ENCODE assay signal across 8 mouse cellular contexts in genomic region chr5:141093641-141094040, GRCm38 (mm10).
A peak's percentile ranks its signal among the peaks of the same experiment; 100 is the strongest.
DNase-seq lines count a peak whose midpoint lies in the region; ATAC-seq and TF ChIP-seq lines count a peak whose summit lies in the region.

No protein-coding gene starts in this region.

- H3K9me3 ChIP-seq in heart, embryonic 12.5 days (replicated peaks) = peaks cover 7% of the 10 kb centered on the region; the same call in 1 of the 2 replicates

- no peak overlapping the region for H3K4me2 ChIP-seq in heart, embryonic 12.5 days

- ATAC-seq in heart, embryonic 12.5 days (ENCODE audit: insufficient number of reproducible peaks, low FRiP score) = no peak

- no peak for TF ChIP-seq EP300 in heart, adult 2 months (IDR thresholded peaks at IDR 0.05; ENCODE audit: insufficient read depth, low read depth, low read length)

- no peaks in the 10 kb centered on the region for H3K36me3 ChIP-seq in heart, adult 2 months (ENCODE audit: control insufficient read depth, insufficient read depth, low read length)
- no peaks in the 10 kb centered on the region for H3K36me3 ChIP-seq in heart, embryonic 12.5 days
- H3K36me3 ChIP-seq in splenic B cell, adult 2 months (ENCODE audit: control insufficient read depth, insufficient read depth, low read length, poor library complexity, severe bottlenecking) = no peaks in the 10 kb centered on the region

- 33% methylated on average over 4 of the region's 4 CpGs for WGBS in heart, adult 2 months
- 39% methylated on average over 4 of the region's 4 CpGs for WGBS in heart, embryonic 12.5 days

- H3K27me3 ChIP-seq in heart, adult 2 months (ENCODE audit: control insufficient read depth, insufficient read depth, low read length) = peaks cover 1% of the 10 kb centered on the region; the same call in 1 of the 2 replicates
- peaks cover 25% of the 10 kb centered on the region for H3K27me3 ChIP-seq in heart, embryonic 12.5 days (replicated peaks)
- H3K27me3 ChIP-seq in splenic B cell, adult 2 months (ENCODE audit: control insufficient read depth, insufficient read depth, low read length, poor library complexity, severe bottlenecking) = no peaks in the 10 kb centered on the region

- no peak overlapping the region for H3K9ac ChIP-seq in heart, adult 2 months (ENCODE audit: low read depth, low read length)
- H3K9ac ChIP-seq in heart, embryonic 12.5 days = no peak overlapping the region

- DNase-seq in heart, adult 2 months = peak in 1 of 2 experiments; percentile 39
- DNase-seq in B cell, adult 2 months = peak; percentile 76
- DNase-seq in adrenal gland, postnatal 4 days (ENCODE audit: low spot score in 2 of 2) = peak; percentile 14 to 28
- peak; percentile 24 for DNase-seq in forelimb bud, embryonic 11.5 days (ENCODE audit: low read depth, low spot score)
- peak; percentile 73 for DNase-seq in layer of hippocampus, adult 11-12 months (ENCODE audit: low spot score)
- peak; percentile 42 for DNase-seq in lung, postnatal 10 days
- DNase-seq in splenic B cell, adult 2 months (ENCODE audit: low read depth, low spot score) = peak; percentile 71

- H3K4me1 ChIP-seq in heart, adult 2 months (ENCODE audit: control insufficient read depth, insufficient read depth, low read length) = no peaks in the 10 kb centered on the region
- peaks cover 18% of the 10 kb centered on the region for H3K4me1 ChIP-seq in heart, embryonic 12.5 days (replicated peaks)

- no peak overlapping the region for H3K27ac ChIP-seq in heart, adult 2 months
- no peak overlapping the region for H3K27ac ChIP-seq in heart, embryonic 12.5 days (ENCODE audit: poor library complexity, severe bottlenecking)

- TF ChIP-seq CTCF in heart, adult 2 months (IDR thresholded peaks at IDR 0.05) = peak; percentile 81

- intact Hi-C loops in heart, adult 2 months (cut with DNase I) = loop anchor here (2.0 to 10.0 kb wide), 2 partner anchors 151 to 1225 kb away; partner anchors contain the start of gene Sdk1

- no peaks in the 10 kb centered on the region for H3K79me2 ChIP-seq in heart, adult 2 months (replicated peaks; ENCODE audit: control insufficient read depth, insufficient read depth, low read length)

- no peak for TF ChIP-seq POLR2A in heart, adult 2 months (IDR thresholded peaks at IDR 0.05; ENCODE audit: insufficient read depth, low read depth, low read length)

- no peak overlapping the region for H3K4me3 ChIP-seq in heart, adult 2 months
- no peak overlapping the region for H3K4me3 ChIP-seq in heart, embryonic 12.5 days
